Mouse (Mus musculus): ENCODE measurements around the gene Rpl10. TPM values are rescaled to one million over a fixed set of nuclear protein-coding genes. Genes with fewer than 3 reads are reported as not detected.

The Rpl10 gene
- polyA plus RNA-seq, 1 experiment: 2,941 TPM

DNA sequence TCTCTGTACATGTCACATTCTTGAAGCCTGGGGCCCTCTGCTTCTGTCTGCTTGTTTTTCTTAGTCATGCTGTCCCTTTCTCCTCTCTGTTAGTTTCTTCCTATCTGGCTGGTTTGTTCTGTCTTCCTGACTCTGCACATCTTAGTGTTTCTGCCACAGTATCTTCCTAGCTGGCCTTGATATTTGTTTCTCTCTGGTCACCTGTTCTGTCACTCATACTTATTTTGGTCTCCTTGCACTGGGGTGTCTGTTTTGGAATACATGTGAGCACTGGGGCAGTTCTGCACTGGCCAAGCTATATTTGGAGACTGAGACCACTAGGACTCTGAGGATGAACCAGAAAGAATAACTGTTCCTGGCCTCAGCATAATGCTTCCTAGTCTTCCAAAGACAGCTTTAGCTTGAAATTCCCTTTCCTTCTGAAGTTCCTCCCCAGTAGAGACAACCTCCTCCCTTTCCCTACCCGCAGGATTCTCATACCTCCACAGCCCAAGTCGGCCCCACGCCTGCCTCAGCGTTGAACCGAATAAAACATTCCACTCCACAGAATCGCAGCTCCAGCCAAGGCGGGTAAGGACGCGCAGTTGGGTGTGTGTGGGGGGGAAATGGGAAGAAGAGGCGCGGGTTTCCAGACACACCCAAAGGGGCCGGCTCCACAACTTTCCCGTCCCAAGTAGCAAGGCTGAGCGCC is 10.6 kb downstream of the Rpl10 start:
- DNase-seq (ENCODE audit: low spot score): no peak

- peak; percentile 49 for DNase-seq (ENCODE audit: low spot score)
These were observed 11.3 kb downstream of the Rpl10 start, which contains the start of the genes Taz and Dnase1l1 for GRCm38 (mm10) chrX:74281732-74282394. TSS of gene Taz (plus strand) at chrX:74281912. TSS of gene Dnase1l1 (minus strand) at chrX:74282337.

DNA sequence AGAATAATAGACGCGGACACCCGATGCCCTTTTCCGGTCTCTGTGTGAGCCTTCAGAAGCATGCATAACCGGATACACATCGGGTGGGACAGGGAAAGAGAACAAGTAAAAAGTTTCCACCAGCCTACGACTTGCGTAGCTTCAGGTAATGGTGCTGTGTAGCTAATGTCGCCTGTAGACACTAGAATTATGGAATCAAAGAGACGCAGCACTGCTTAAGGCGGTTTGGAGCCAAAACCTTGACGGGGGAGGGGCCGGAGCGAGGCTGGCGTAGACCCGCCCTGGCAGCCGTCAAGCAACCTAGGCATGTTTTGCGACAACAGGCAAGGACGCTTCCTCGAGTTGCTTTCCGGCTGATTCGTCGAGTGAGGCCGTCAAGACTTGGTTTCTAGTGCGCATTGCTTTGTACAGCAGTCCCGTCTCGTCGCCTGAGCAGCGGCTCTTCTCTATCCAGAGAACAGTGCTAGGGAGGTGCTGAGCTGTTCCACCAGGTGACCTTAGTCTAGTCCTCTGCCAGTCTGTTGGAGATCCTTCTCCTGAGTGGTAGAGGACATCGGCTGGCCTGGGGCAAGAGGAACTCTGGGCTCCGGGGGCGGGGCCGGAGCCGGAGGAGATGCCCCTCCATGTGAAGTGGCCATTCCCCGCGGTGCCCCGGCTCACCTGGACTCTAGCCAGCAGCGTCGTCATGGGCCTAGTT is 11.9 kb downstream of the Rpl10 start:
- peak; percentile 62 for DNase-seq (ENCODE audit: low spot score)

- DNase-seq (ENCODE audit: low spot score): no peak
These were observed 12.5 kb downstream of the Rpl10 start for GRCm38 (mm10) chrX:74283092-74283437.

DNA sequence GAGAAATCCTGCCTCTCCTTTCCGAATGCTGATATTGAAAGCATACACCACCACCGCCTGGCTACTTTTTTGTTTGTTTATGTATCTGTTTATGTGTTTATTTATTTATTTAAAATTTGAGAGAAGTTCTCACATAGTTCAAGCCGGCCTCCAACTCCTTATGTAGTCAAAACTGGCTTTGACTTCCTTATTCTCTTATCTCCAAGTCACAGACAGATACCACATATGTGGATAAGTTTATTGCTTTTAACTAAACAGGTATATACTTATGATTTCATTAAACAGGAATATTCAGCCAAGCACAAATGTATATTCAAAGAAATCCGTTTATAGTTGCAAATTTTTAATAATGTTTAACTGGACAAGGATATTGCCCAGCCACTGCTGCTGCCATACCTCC is 22.8 kb downstream of the Rpl10 start:
- no peak for DNase-seq (ENCODE audit: low spot score)

GRCm38 (mm10) chrX:74296538-74297448 is 26.2 kb downstream of the Rpl10 start, which contains the start of gene Atp6ap1:
TSS of gene Atp6ap1 (plus strand) at chrX:74297097.
- peak; percentile 67 for DNase-seq (ENCODE audit: low spot score)

DNA sequence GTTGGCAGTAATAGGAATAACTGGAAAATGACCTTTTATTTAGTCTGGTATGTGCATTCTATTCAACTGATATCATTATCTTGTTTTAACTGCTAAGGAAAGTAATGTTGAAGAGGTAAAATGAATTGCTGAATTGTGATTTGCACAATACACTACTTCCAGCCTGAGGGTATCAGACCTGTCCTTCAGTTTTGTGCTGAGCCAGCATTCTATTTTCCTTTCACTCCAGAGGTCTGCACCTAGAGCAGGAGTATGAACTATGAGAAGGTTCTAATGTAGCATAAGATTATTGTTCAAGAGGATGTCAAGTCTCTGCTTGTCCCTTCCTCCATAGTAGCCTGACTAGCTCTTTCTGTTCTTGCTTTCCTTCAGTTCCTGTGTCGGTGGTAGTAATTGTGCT is 27.7 kb downstream of the Rpl10 start:
- no peak for DNase-seq (ENCODE audit: low spot score)

DNA sequence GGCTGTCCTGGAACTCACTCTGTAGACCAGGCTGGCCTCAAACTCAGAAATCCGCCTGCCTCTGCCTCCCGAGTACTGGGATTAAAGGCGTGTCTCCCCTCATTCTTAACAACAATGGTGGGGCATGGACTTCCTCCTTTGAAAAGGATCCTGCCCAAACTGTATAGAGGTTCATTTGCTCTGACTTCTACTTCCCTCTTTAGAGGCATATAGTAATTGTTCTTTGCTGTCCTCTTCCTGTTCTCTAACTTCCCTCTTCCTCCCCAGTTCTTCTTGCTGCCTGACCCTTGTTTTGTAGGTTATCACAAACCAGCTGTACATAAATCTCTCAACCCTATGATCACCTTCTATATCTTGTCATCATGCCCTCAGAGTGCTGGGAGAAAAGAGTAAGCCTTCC is 29.1 kb downstream of the Rpl10 start:
- no peak for DNase-seq (ENCODE audit: low spot score)

- peak; percentile 67 for DNase-seq (ENCODE audit: low spot score)
These were observed 34.5 kb downstream of the Rpl10 start, which contains the start of gene Gdi1 for GRCm38 (mm10) chrX:74304867-74305700. TSS of gene Gdi1 (plus strand) at chrX:74304998.

GRCm38 (mm10) chrX:74312540-74313464 is 42.2 kb downstream of the Rpl10 start, which contains the start of gene Fam50a:
TSS of gene Fam50a (plus strand) at chrX:74313033.
- DNase-seq (ENCODE audit: low spot score): peak; percentile 57

Other genes starting within 250 kb of the Rpl10 start
- 89.2 and 104 TPM in 2 replicates for gene Irak1, start 246.9 kb upstream of the Rpl10 start, polyA plus RNA-seq (2012; rRNA removed)
- gene Opn1mw, start 143.3 kb upstream of the Rpl10 start, polyA plus RNA-seq (2012; rRNA removed): not detected in 2 replicates
- gene Mecp2, start 135.4 kb upstream of the Rpl10 start, polyA plus RNA-seq (2012; rRNA removed): 12.8 and 17.1 TPM in 2 replicates
- not detected in 2 replicates for gene Tex28, start 103.0 kb upstream of the Rpl10 start, polyA plus RNA-seq (2012; rRNA removed)
- 0.03 and 0.04 TPM in 2 replicates for gene Tktl1, start 93.6 kb upstream of the Rpl10 start, polyA plus RNA-seq (2012; rRNA removed)
- gene Flna, start 21.0 kb upstream of the Rpl10 start, polyA plus RNA-seq (2012; rRNA removed): 5,313 and 5,579 TPM in 2 replicates
- gene Emd, start 16.1 kb upstream of the Rpl10 start, polyA plus RNA-seq (2012; rRNA removed): 92.6 and 98.0 TPM in 2 replicates
- gene Taz, start 11.1 kb downstream of the Rpl10 start, polyA plus RNA-seq (2012; rRNA removed): 106 and 145 TPM in 2 replicates
- gene Dnase1l1, start 11.5 kb downstream of the Rpl10 start, polyA plus RNA-seq (2012; rRNA removed): 36.1 and 44.7 TPM in 2 replicates
- gene Atp6ap1, start 26.3 kb downstream of the Rpl10 start, polyA plus RNA-seq (2012; rRNA removed): 213 and 234 TPM in 2 replicates
- 251 and 365 TPM in 2 replicates for gene Gdi1, start 34.2 kb downstream of the Rpl10 start, polyA plus RNA-seq (2012; rRNA removed)
- 52.5 and 63.5 TPM in 2 replicates for gene Fam50a, start 42.2 kb downstream of the Rpl10 start, polyA plus RNA-seq (2012; rRNA removed)
- gene Plxna3, start 58.3 kb downstream of the Rpl10 start, polyA plus RNA-seq (2012; rRNA removed): 16.4 and 17.9 TPM in 2 replicates
- gene Lage3, start 82.8 kb downstream of the Rpl10 start, polyA plus RNA-seq (2012; rRNA removed): 67.1 and 87.5 TPM in 2 replicates
- 54.3 and 66.7 TPM in 2 replicates for gene Ubl4a, start 102.4 kb downstream of the Rpl10 start, polyA plus RNA-seq (2012; rRNA removed)
- 14.1 and 18.0 TPM in 2 replicates for gene Slc10a3, start 102.5 kb downstream of the Rpl10 start, polyA plus RNA-seq (2012; rRNA removed)
- gene Fam3a, start 122.5 kb downstream of the Rpl10 start, polyA plus RNA-seq (2012; rRNA removed): 38.3 and 40.6 TPM in 2 replicates
- 25.0 and 26.3 TPM in 2 replicates for gene Ikbkg, start 122.5 kb downstream of the Rpl10 start, polyA plus RNA-seq (2012; rRNA removed)
- 95.5 and 113 TPM in 2 replicates for gene G6pdx, start 158.4 kb downstream of the Rpl10 start, polyA plus RNA-seq (2012; rRNA removed)
- gene Gm6880, start 210.6 kb downstream of the Rpl10 start, polyA plus RNA-seq (2012; rRNA removed): not detected in 2 replicates